Mouse (Mus musculus): ENCODE measurements around the gene Nhsl2. TPM values are rescaled to one million over a fixed set of nuclear protein-coding genes. Genes with fewer than 3 reads are reported as not detected.

Nhsl2 gene
- polyA plus RNA-seq, 1 experiment: 1.8 TPM

- no peaks in the 10 kb centered on the region for H3K36me3 ChIP-seq (ENCODE audit: control insufficient read depth, insufficient read depth, low read length)
- H3K4me3 ChIP-seq (ENCODE audit: low read depth, low read length): no peak overlapping the region
- WGBS: 77% methylated on average over 4 of the region's 4 CpGs
- no peak for TF ChIP-seq CTCF (IDR thresholded peaks at IDR 0.05; ENCODE audit: extremely low read depth, insufficient read length, insufficient replicate concordance, low read depth, low read length)
- no peak for TF ChIP-seq POLR2A (IDR thresholded peaks at IDR 0.05; ENCODE audit: low read depth, low read length)
- no peak overlapping the region for H3K27ac ChIP-seq (ENCODE audit: insufficient read depth, low read depth, low read length)
- no peaks in the 10 kb centered on the region for H3K4me1 ChIP-seq (ENCODE audit: control insufficient read depth, insufficient read depth, insufficient read length, low read length)
- no peaks in the 10 kb centered on the region for H3K27me3 ChIP-seq (ENCODE audit: control insufficient read depth, insufficient read depth, low read length)
Observed at GRCm38 (mm10) chrX:101902597-101902996, 53.4 kb downstream of the Nhsl2 start.

GRCm38 (mm10) chrX:101907301-101907700 is 58.1 kb downstream of the Nhsl2 start:
- H3K27me3 ChIP-seq (ENCODE audit: control insufficient read depth, insufficient read depth, low read length): no peaks in the 10 kb centered on the region
- H3K36me3 ChIP-seq (ENCODE audit: control insufficient read depth, insufficient read depth, low read length): no peaks in the 10 kb centered on the region
- no peak for TF ChIP-seq CTCF (IDR thresholded peaks at IDR 0.05; ENCODE audit: extremely low read depth, insufficient read length, insufficient replicate concordance, low read depth, low read length)
- no peak for TF ChIP-seq POLR2A (IDR thresholded peaks at IDR 0.05; ENCODE audit: low read depth, low read length)
- H3K4me3 ChIP-seq (ENCODE audit: low read depth, low read length): no peak overlapping the region
- 51% methylated on average over 5 of the region's 5 CpGs for WGBS
- no peak overlapping the region for H3K27ac ChIP-seq (ENCODE audit: insufficient read depth, low read depth, low read length)
- H3K4me1 ChIP-seq (ENCODE audit: control insufficient read depth, insufficient read depth, insufficient read length, low read length): no peaks in the 10 kb centered on the region

GRCm38 (mm10) chrX:101929131-101929530 is 79.9 kb downstream of the Nhsl2 start:
- Histone ChIP-seq H3K36me3 (ENCODE audit: control insufficient read depth, insufficient read depth, low read length) (no peaks in the 10 kb centered on the region), H3K4me1 (ENCODE audit: control insufficient read depth, insufficient read depth, insufficient read length, low read length) (no peaks in the 10 kb centered on the region), H3K4me3 (ENCODE audit: low read depth, low read length) (no peak overlapping the region), H3K27ac (ENCODE audit: insufficient read depth, low read depth, low read length) (no peak overlapping the region), H3K27me3 (ENCODE audit: control insufficient read depth, insufficient read depth, low read length) (no peaks in the 10 kb centered on the region)
- TF ChIP-seq POLR2A (IDR thresholded peaks at IDR 0.05; ENCODE audit: low read depth, low read length): no peak
- TF ChIP-seq CTCF (IDR thresholded peaks at IDR 0.05; ENCODE audit: extremely low read depth, insufficient read length, insufficient replicate concordance, low read depth, low read length): no peak
- 73% methylated on average over 2 of the region's 2 CpGs for WGBS

GRCm38 (mm10) chrX:101930301-101930700 is 81.1 kb downstream of the Nhsl2 start:
- Histone ChIP-seq H3K27me3 (ENCODE audit: control insufficient read depth, insufficient read depth, low read length) (no peaks in the 10 kb centered on the region), H3K36me3 (ENCODE audit: control insufficient read depth, insufficient read depth, low read length) (no peaks in the 10 kb centered on the region), H3K4me1 (ENCODE audit: control insufficient read depth, insufficient read depth, insufficient read length, low read length) (no peaks in the 10 kb centered on the region), H3K27ac (ENCODE audit: insufficient read depth, low read depth, low read length) (no peak overlapping the region), H3K4me3 (ENCODE audit: low read depth, low read length) (no peak overlapping the region)
- WGBS: 88% methylated on average over 6 of the region's 6 CpGs
- no peak for TF ChIP-seq POLR2A (IDR thresholded peaks at IDR 0.05; ENCODE audit: low read depth, low read length)
- no peak for TF ChIP-seq CTCF (IDR thresholded peaks at IDR 0.05; ENCODE audit: extremely low read depth, insufficient read length, insufficient replicate concordance, low read depth, low read length)

GRCm38 (mm10) chrX:101931016-101931415 is 81.8 kb downstream of the Nhsl2 start:
- no peak overlapping the region for H3K4me3 ChIP-seq (ENCODE audit: low read depth, low read length)
- TF ChIP-seq POLR2A (IDR thresholded peaks at IDR 0.05; ENCODE audit: low read depth, low read length): no peak
- no peak overlapping the region for H3K27ac ChIP-seq (ENCODE audit: insufficient read depth, low read depth, low read length)
- no peaks in the 10 kb centered on the region for H3K4me1 ChIP-seq (ENCODE audit: control insufficient read depth, insufficient read depth, insufficient read length, low read length)
- no peaks in the 10 kb centered on the region for H3K27me3 ChIP-seq (ENCODE audit: control insufficient read depth, insufficient read depth, low read length)
- 90% methylated on average over 5 of the region's 5 CpGs for WGBS
- no peaks in the 10 kb centered on the region for H3K36me3 ChIP-seq (ENCODE audit: control insufficient read depth, insufficient read depth, low read length)

- H3K36me3 ChIP-seq (ENCODE audit: control insufficient read depth, insufficient read depth, low read length): no peaks in the 10 kb centered on the region
- WGBS: 77% methylated on average over 7 of the region's 7 CpGs
- no peak for TF ChIP-seq CTCF (IDR thresholded peaks at IDR 0.05; ENCODE audit: extremely low read depth, insufficient read length, insufficient replicate concordance, low read depth, low read length)
- TF ChIP-seq POLR2A (IDR thresholded peaks at IDR 0.05; ENCODE audit: low read depth, low read length): no peak
- H3K27me3 ChIP-seq (ENCODE audit: control insufficient read depth, insufficient read depth, low read length): no peaks in the 10 kb centered on the region
- no peaks in the 10 kb centered on the region for H3K4me1 ChIP-seq (ENCODE audit: control insufficient read depth, insufficient read depth, insufficient read length, low read length)
- no peak overlapping the region for H3K4me3 ChIP-seq (ENCODE audit: low read depth, low read length)
- H3K27ac ChIP-seq (ENCODE audit: insufficient read depth, low read depth, low read length): no peak overlapping the region
Observed at GRCm38 (mm10) chrX:101932244-101932643, 83.1 kb downstream of the Nhsl2 start.

GRCm38 (mm10) chrX:101933346-101933745 is 84.2 kb downstream of the Nhsl2 start:
- 87% methylated on average over 5 of the region's 5 CpGs for WGBS
- no peaks in the 10 kb centered on the region for H3K36me3 ChIP-seq (ENCODE audit: control insufficient read depth, insufficient read depth, low read length)
- H3K4me3 ChIP-seq (ENCODE audit: low read depth, low read length): no peak overlapping the region
- TF ChIP-seq POLR2A (IDR thresholded peaks at IDR 0.05; ENCODE audit: low read depth, low read length): no peak
- TF ChIP-seq CTCF (IDR thresholded peaks at IDR 0.05; ENCODE audit: extremely low read depth, insufficient read length, insufficient replicate concordance, low read depth, low read length): no peak
- H3K27ac ChIP-seq (ENCODE audit: insufficient read depth, low read depth, low read length): no peak overlapping the region
- H3K27me3 ChIP-seq (ENCODE audit: control insufficient read depth, insufficient read depth, low read length): no peaks in the 10 kb centered on the region
- no peaks in the 10 kb centered on the region for H3K4me1 ChIP-seq (ENCODE audit: control insufficient read depth, insufficient read depth, insufficient read length, low read length)

Measured in small intestine, adult 2 months (tissue).